Mouse (Mus musculus): ENCODE measurements around the gene Gm10668. TPM values are rescaled to one million over a fixed set of nuclear protein-coding genes. Genes with fewer than 3 reads are reported as not detected.

Gm10668 gene
- polyA plus RNA-seq (2012; rRNA removed; ENCODE audit: low replicate concordance), result not detected in 2 replicates

GRCm38 (mm10) chr7:20730524-20730923 lies at the start of gene Gm10668:
Gene Gm10668, minus strand, starts transcription at chr7:20730624.

GRCm38 (mm10) chr7:20770885-20771284 lies 40.5 kb upstream of the Gm10668 start, which contains the start of gene Vmn1r112:
Gene Vmn1r112, plus strand, starts transcription at chr7:20771185.

DNA sequence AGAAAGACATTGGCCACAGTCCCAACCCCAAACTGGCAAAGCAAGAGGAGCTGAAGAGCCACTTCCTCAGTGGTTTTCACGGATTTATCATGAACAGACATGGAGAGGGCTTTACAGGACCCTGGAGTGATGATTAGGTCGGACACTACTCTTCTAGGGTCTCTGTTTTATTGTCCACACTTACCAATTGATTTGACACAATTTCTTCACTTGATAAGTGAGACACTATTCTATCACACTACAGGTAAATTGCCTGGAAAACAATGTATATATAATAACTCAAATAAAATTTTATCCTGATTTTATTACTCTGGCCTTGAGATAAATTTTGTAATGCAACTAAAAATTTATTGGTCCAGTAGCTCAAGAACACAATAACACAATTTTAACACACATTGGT lies 27.3 kb downstream of the Gm10668 start, which contains the start of gene Vmn1r111:
TSS of gene Vmn1r111 (minus strand) at position 101 of the 400 bp plus-strand sequence.

Other genes with a start within 250 kb of the Gm10668 start
- gene Vmn1r103, start 220.1 kb downstream of the Gm10668 start, polyA plus RNA-seq (2012; rRNA removed; ENCODE audit: low replicate concordance), result not detected in 2 replicates
- gene Vmn1r104, start 196.8 kb downstream of the Gm10668 start, polyA plus RNA-seq (2012; rRNA removed; ENCODE audit: low replicate concordance), result not detected in 2 replicates
- gene Gm5726, start 184.9 kb downstream of the Gm10668 start, polyA plus RNA-seq (2012; rRNA removed; ENCODE audit: low replicate concordance), result not detected in 2 replicates
- gene Gm4141, start 154.4 kb downstream of the Gm10668 start, polyA plus RNA-seq (2012; rRNA removed; ENCODE audit: low replicate concordance), result not detected in 2 replicates
- not detected in 2 replicates for gene Gm4513, start 131.6 kb downstream of the Gm10668 start, polyA plus RNA-seq (2012; rRNA removed; ENCODE audit: low replicate concordance)
- not detected in 2 replicates for gene Vmn1r107, start 61.7 kb downstream of the Gm10668 start, polyA plus RNA-seq (2012; rRNA removed; ENCODE audit: low replicate concordance)
- gene Vmn1r111, start 27.4 kb downstream of the Gm10668 start, polyA plus RNA-seq (2012; rRNA removed; ENCODE audit: low replicate concordance), result not detected in 2 replicates
- not detected in 2 replicates for gene Vmn1r112, start 40.6 kb upstream of the Gm10668 start, polyA plus RNA-seq (2012; rRNA removed; ENCODE audit: low replicate concordance)
- gene Vmn1r113, start 56.7 kb upstream of the Gm10668 start, polyA plus RNA-seq (2012; rRNA removed; ENCODE audit: low replicate concordance), result not detected in 2 replicates
- not detected in 2 replicates for gene Vmn1r114, start 81.6 kb upstream of the Gm10668 start, polyA plus RNA-seq (2012; rRNA removed; ENCODE audit: low replicate concordance)
- gene Vmn1r115, start 114.4 kb upstream of the Gm10668 start, polyA plus RNA-seq (2012; rRNA removed; ENCODE audit: low replicate concordance), result not detected in 2 replicates
- not detected in 2 replicates for gene Vmn1r116, start 141.6 kb upstream of the Gm10668 start, polyA plus RNA-seq (2012; rRNA removed; ENCODE audit: low replicate concordance)
- not detected in 2 replicates for gene Vmn1r117, start 153.5 kb upstream of the Gm10668 start, polyA plus RNA-seq (2012; rRNA removed; ENCODE audit: low replicate concordance)
- gene Vmn1r118, start 181.7 kb upstream of the Gm10668 start, polyA plus RNA-seq (2012; rRNA removed; ENCODE audit: low replicate concordance), result not detected in 2 replicates

Data from duodenum, adult 2 months (tissue).